Mouse (Mus musculus) kidney, adult 8-10 months (tissue): ENCODE results near the gene Slc30a7.
"Not testable (repeated sequence)": the region's sequence is repeated elsewhere in the genome, so short reads cannot be mapped to it uniquely, and the experiment has no call there.

Experiments used
- DNase-seq, 2 experiments: peaks; one replicate each; pipeline ENCODE4 v3.0.0; 2022

Slc30a7 gene

GRCm38 (mm10) chr3:115944376-115944775, 62.8 kb downstream of the Slc30a7 start:
- no peak for DNase-seq

- no peak for DNase-seq
Observed at GRCm38 (mm10) chr3:115941464-115941863, 65.7 kb downstream of the Slc30a7 start.

- DNase-seq: no peak
Observed at GRCm38 (mm10) chr3:115940510-115940909, 66.7 kb downstream of the Slc30a7 start.

GRCm38 (mm10) chr3:115937807-115938206, 69.4 kb downstream of the Slc30a7 start:
- no peak for DNase-seq

DNA sequence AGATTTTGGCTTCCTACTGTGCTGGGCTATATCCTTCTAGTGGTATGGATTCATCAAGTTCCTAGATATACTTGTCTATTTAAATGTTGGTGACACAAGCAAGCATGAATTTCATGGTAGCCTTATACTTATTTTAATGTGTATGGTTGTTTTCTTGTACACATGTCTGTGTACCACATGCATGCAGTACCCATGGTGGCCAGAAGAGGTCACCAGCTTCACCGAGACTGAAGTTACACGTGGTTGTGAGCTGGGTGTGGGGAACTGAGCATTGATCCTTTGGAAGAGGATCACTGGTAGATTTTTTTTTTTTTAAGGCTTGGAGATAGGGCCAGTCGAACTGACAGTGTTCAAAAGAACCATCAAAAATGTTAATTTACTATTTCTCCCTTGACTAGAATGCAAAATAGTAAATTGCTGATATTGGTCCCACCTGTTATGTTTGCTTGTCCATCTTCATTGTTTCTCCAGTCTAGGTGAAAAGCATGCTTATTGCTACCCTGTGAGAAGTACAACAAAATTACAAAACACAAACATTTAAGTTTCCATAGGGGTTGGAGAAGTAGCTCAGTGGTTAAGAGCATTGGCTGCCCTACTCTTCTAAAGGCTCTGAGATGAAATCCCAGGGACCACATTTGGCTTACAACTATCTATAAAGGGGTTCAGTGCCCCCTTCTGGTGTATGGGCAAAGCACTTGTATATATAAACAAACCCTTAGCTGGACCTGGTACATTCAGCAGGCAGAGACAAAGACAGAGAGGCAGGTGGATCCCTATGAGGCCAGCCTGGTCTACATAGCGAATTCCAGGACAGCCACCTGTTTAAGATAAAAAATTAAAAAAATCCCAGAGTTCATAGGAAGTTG, 70.2 kb downstream of the Slc30a7 start:
- peak; percentile 9 to 66 for DNase-seq

GRCm38 (mm10) chr3:115933293-115934186, 73.7 kb downstream of the Slc30a7 start:
- DNase-seq: no peak

DNA sequence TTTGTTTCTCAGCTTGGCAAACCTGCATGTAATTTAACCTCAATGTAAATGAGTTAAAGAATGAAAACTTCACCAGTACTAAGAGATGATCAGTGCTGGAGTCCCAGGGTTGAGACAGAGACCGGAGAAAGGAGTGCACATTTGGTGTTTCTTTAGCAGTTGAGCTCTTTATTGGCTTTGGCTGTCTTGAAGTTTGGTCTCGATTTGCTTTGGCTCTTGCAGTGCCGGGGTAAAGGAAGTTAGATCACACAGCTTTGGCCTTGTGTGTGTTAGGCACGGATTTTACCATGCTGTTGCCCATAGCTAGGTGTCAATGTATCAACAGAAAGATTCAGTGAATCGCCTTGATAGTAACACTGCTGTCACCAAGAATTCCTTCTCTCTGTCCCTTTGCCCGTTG, 75.5 kb downstream of the Slc30a7 start:
- no peak for DNase-seq

DNA sequence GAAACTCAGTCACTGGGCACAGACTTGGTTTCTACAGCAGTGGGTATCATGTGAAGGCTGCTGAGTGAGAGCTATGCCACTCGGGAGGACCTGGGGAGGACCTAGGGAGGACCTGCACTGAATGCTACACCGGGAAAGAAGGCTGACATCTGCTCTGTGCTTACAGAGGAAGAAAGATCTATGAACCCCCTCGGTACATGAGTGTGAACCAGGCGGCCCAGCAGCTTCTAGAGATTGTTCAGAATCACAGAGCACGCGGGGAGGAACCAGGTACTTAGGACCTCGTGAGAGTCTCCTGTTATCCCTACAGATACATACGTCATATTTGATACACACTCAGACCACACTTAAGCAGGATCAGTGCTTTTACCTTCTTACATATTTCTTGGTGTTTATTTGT, 80.7 kb downstream of the Slc30a7 start:
- no peak for DNase-seq

- peak in 1 of 2 experiments; percentile 5 for DNase-seq
Observed at GRCm38 (mm10) chr3:115924401-115925190, 82.6 kb downstream of the Slc30a7 start.

- DNase-seq: not testable (repeated sequence)
Observed at GRCm38 (mm10) chr3:115907406-115907805, 99.8 kb downstream of the Slc30a7 start.

- no peak for DNase-seq
Observed at GRCm38 (mm10) chr3:115905567-115905966, 101.6 kb downstream of the Slc30a7 start.

DNA sequence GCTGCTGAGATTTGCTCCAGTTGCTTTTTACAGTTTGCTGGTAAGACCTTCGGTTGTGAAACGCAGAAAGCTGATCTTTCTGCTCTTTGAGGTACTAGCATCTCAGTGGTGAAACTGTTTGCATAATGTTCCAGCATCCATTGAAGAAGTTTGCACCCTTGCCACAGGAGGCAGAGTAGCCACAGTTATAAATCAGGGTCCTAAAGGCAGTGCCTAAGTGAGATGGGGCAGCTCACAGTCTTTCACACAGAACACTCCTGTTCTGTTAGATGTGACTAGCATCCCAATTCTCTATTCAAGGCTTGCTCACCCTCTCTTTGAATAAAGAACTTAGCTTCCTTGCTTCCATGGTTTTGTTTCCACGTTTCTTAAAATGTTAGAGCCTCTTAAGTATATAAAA, 102.1 kb downstream of the Slc30a7 start:
- no peak for DNase-seq

DNA sequence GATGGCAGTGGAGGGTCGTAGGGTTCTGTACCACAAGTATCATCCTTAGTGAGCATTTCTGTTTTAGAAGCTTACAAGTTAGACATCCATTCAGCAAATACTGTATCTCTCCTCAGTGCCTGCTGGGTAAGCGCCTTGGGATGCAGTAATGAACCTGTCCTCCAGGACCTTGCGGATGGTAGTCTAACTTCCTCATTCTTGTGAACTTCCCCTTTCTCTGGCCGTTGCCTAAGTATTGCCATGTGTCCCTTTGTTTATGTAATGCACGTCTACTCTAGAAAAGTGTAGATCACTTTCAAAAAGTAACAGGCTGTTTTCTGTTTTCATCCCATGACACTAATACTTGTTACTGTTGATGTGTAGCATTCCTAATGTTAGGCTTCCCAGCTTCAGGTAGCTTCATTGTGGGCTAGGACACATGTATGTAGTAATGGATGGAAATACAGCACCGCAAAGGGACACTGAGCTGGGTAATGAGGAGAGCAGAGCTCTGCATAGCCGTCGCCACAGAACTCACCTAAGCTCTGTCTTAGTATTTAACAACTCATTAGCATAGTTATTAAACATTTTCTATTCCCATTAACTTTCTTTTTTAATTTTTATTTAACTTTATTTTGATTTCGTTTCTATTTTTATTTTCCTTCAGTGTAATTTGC, 104.8 kb downstream of the Slc30a7 start:
- DNase-seq: no peak

DNA sequence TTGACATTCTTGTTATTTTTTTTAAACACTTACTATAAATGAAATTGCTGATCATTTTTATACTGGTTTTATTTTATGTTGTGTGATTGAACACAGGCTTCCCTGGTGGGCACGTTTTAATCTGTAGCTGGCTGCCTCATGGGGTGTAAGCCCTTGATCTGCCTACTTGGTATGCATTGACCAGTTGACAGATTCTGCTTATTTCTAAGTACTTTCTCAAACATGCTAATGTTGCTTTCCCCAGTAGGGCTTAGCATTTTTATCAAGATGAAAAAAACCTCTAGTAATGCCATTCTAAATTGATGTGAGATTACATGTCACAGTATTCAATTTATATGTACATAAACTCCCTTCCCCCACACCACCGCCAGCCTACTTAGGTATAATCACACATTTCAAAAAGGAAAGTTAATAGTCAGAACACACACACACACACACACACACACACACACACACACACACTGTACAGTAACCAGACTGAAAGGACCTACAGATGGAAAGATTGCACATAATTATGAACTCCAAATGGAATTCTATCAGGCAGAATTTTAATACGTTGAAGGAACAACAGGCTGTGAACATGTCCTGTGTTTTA, 108.8 kb downstream of the Slc30a7 start:
- DNase-seq: no peak

DNA sequence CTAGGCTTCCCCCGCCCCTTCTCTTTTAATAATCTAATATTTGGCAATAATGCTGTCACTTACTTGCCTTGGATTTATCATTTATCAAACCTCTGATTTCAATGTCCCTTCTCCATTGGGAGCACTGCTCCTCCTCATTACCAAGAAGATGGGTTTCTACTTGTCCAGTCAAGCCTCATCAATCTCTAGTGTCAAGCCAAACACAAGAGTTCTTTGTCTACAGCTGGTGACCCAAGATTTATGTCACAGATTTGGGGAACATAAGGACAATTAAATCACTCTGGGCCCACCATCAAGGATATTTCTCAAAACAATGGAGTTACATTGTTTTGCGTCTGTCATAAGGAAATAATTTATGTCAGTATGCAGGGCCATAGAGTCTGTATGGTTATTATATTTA, 114.0 kb downstream of the Slc30a7 start:
- DNase-seq: no peak

GRCm38 (mm10) chr3:115892341-115892740, 114.9 kb downstream of the Slc30a7 start:
- no peak for DNase-seq
